In the genomic region with DNA sequence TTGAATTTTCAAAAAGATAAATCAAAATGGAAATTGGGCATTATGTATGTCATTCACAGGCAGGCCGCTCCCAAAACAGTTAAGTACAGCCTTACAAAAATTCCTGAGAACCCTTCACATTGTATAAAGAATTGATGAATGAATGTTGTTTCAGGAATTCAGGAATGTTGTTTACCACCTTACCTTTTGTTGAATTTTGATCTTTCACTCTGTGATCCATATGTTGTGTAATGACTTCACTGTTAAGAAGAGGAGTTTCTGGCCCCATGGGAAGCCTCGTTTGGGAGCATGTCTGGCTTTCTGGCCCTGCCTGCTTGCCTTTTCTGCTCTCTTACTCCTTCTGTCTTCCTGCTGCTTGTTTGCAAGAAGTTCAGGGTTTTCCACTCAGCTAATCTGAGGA, we compare ENCODE assay signal across 20 mouse cellular contexts.
A peak's percentile ranks its signal among the peaks of the same experiment; 100 is the strongest.
DNase-seq lines count a peak whose midpoint lies in the region; ATAC-seq and TF ChIP-seq lines count a peak whose summit lies in the region.
"Had no signal": no experiment of that assay in that cellular context is flagged by ENCODE, and none has a peak within 500 bp of the region (broad histone marks: within the 10 kb centered on the region; RNA-seq: fewer than 3 reads in every experiment).

No protein-coding gene starts in this region.

- H3K27ac ChIP-seq in heart, adult 2 months: no peak overlapping the region
- H3K27ac ChIP-seq in hindbrain, embryonic 10.5 days: peak overlapping the region; percentile 14; the same call in 1 of the 2 replicates
- H3K27ac ChIP-seq in hindbrain, embryonic 13.5 days: no peak overlapping the region
- 0 out of 2 replicates have a peak overlapping the region, but pooled peaks have one; percentile 13 for H3K27ac ChIP-seq in ES-Bruce4 (ENCODE audit: insufficient read depth, low read length)
- 0 out of 2 replicates have a peak overlapping the region, but pooled peaks have one; percentile 1 for H3K27ac ChIP-seq in embryonic facial prominence, embryonic 10.5 days (replicated peaks)
- H3K27ac ChIP-seq: embryonic facial prominence, embryonic 13.5 days; gastrocnemius, adult 2 months had no signal

- H3K9ac ChIP-seq in heart, adult 2 months (ENCODE audit: low read depth, low read length): no peak overlapping the region
- H3K9ac ChIP-seq in hindbrain, embryonic 13.5 days: no peak overlapping the region
- no peak overlapping the region for H3K9ac ChIP-seq in ES-Bruce4 (ENCODE audit: low read depth, poor library complexity, severe bottlenecking)
- H3K9ac ChIP-seq: embryonic facial prominence, embryonic 13.5 days had no signal

- peak; percentile 44 for DNase-seq in heart, adult 11 months
- DNase-seq in heart, adult 2 months: no peak
- DNase-seq in hindbrain, embryonic 10.5 days (ENCODE audit: low spot score): no peak
- DNase-seq in embryonic facial prominence, embryonic 10.5 days (ENCODE audit: low spot score): no peak
- no peak for DNase-seq in layer of hippocampus, postnatal 25 days (ENCODE audit: extremely low spot score in 1 of 2, low spot score in 1 of 2)
- DNase-seq: adrenal gland, adult 8-10 months; adrenal gland, postnatal 36 days; cerebellum, adult 2 months; cerebellum, postnatal 14 days; gastrocnemius, adult 2 months; gastrocnemius, postnatal 25 days; kidney, adult 2 months had no signal

- no peaks in the 10 kb centered on the region for H3K36me3 ChIP-seq in heart, adult 2 months (ENCODE audit: control insufficient read depth, insufficient read depth, low read length)
- no peaks in the 10 kb centered on the region for H3K36me3 ChIP-seq in hindbrain, embryonic 10.5 days
- no peaks in the 10 kb centered on the region for H3K36me3 ChIP-seq in hindbrain, embryonic 13.5 days
- no peaks in the 10 kb centered on the region for H3K36me3 ChIP-seq in ES-Bruce4 (ENCODE audit: control insufficient read depth, insufficient read depth, low read length, poor library complexity, severe bottlenecking)
- no peaks in the 10 kb centered on the region for H3K36me3 ChIP-seq in embryonic facial prominence, embryonic 10.5 days (replicated peaks)
- H3K36me3 ChIP-seq: embryonic facial prominence, embryonic 13.5 days had no signal

- no peak for TF ChIP-seq EP300 in heart, adult 2 months (IDR thresholded peaks at IDR 0.05; ENCODE audit: insufficient read depth, low read depth, low read length)
- TF ChIP-seq EP300 in ES-Bruce4 (IDR thresholded peaks at IDR 0.05; ENCODE audit: insufficient read depth, low read depth, low read length): no peak

- no peak for TF ChIP-seq CTCF in heart, adult 2 months (IDR thresholded peaks at IDR 0.05)
- no peak for TF ChIP-seq CTCF in ES-Bruce4 (IDR thresholded peaks at IDR 0.05; ENCODE audit: low read depth, low read length)

- intact Hi-C loops in heart, adult 2 months (cut with DNase I): loop anchor here (2.0 kb wide), 1 partner anchor 15 kb away; no protein-coding TSS in a partner anchor

- no peaks in the 10 kb centered on the region for H3K9me3 ChIP-seq in hindbrain, embryonic 10.5 days
- no peaks in the 10 kb centered on the region for H3K9me3 ChIP-seq in hindbrain, embryonic 13.5 days
- no peaks in the 10 kb centered on the region for H3K9me3 ChIP-seq in ES-Bruce4 (replicated peaks; ENCODE audit: control insufficient read depth, insufficient read depth, low read length, poor library complexity, severe bottlenecking)
- no peaks in the 10 kb centered on the region for H3K9me3 ChIP-seq in embryonic facial prominence, embryonic 10.5 days
- H3K9me3 ChIP-seq: embryonic facial prominence, embryonic 13.5 days had no signal

- no peak overlapping the region for H3K4me2 ChIP-seq in hindbrain, embryonic 13.5 days
- H3K4me2 ChIP-seq: embryonic facial prominence, embryonic 13.5 days; heart, embryonic 11.5 days had no signal

- WGBS in heart, adult 2 months: 85% methylated on average over 2 of the region's 2 CpGs
- 57% methylated on average over 2 of the region's 2 CpGs for WGBS in hindbrain, embryonic 10.5 days
- 49% methylated on average over 2 of the region's 2 CpGs for WGBS in hindbrain, embryonic 13.5 days
- 58% methylated on average over 2 of the region's 2 CpGs for WGBS in embryonic facial prominence, embryonic 10.5 days

- H3K27me3 ChIP-seq in heart, adult 2 months (ENCODE audit: control insufficient read depth, insufficient read depth, low read length): no peaks in the 10 kb centered on the region
- H3K27me3 ChIP-seq in hindbrain, embryonic 10.5 days (ENCODE audit: insufficient read depth, poor library complexity, severe bottlenecking): no peaks in the 10 kb centered on the region
- H3K27me3 ChIP-seq in hindbrain, embryonic 13.5 days: no peaks in the 10 kb centered on the region
- H3K27me3 ChIP-seq in ES-Bruce4 (ENCODE audit: control insufficient read depth, insufficient read depth, low read length, poor library complexity, severe bottlenecking): no peaks in the 10 kb centered on the region
- H3K27me3 ChIP-seq in embryonic facial prominence, embryonic 10.5 days (replicated peaks; ENCODE audit: low read depth, poor library complexity, severe bottlenecking): no peaks in the 10 kb centered on the region
- H3K27me3 ChIP-seq: embryonic facial prominence, embryonic 13.5 days; Patski had no signal

- H3K4me1 ChIP-seq in heart, adult 2 months (ENCODE audit: control insufficient read depth, insufficient read depth, low read length): peaks cover 3% of the 10 kb centered on the region
- H3K4me1 ChIP-seq in hindbrain, embryonic 10.5 days (replicated peaks): peaks cover 64% of the 10 kb centered on the region
- peaks cover 23% of the 10 kb centered on the region for H3K4me1 ChIP-seq in hindbrain, embryonic 13.5 days (replicated peaks)
- H3K4me1 ChIP-seq in ES-Bruce4 (ENCODE audit: control insufficient read depth, insufficient read depth, low read length): peaks cover 8% of the 10 kb centered on the region
- peaks cover 62% of the 10 kb centered on the region for H3K4me1 ChIP-seq in embryonic facial prominence, embryonic 10.5 days

- H3K4me3 ChIP-seq in heart, adult 2 months: no peak overlapping the region
- no peak overlapping the region for H3K4me3 ChIP-seq in hindbrain, embryonic 10.5 days
- no peak overlapping the region for H3K4me3 ChIP-seq in hindbrain, embryonic 13.5 days
- H3K4me3 ChIP-seq in ES-Bruce4 (ENCODE audit: low read depth, low read length): no peak overlapping the region
- no peak overlapping the region for H3K4me3 ChIP-seq in embryonic facial prominence, embryonic 10.5 days
- H3K4me3 ChIP-seq: embryonic facial prominence, embryonic 13.5 days; gastrocnemius, adult 2 months had no signal

- ATAC-seq in hindbrain, embryonic 13.5 days (ENCODE audit: low FRiP score): no peak
- no peak for ATAC-seq in inflammation-experienced regulatory T-cells, adult 6 months
- ATAC-seq: forebrain, embryonic 14.5 days; hindbrain, embryonic 16.5 days; Patski had no signal

- H3K79me2 ChIP-seq in heart, adult 2 months (replicated peaks; ENCODE audit: control insufficient read depth, insufficient read depth, low read length): no peaks in the 10 kb centered on the region

- TF ChIP-seq POLR2A in heart, adult 2 months (IDR thresholded peaks at IDR 0.05; ENCODE audit: insufficient read depth, low read depth, low read length): no peak
- no peak for TF ChIP-seq POLR2A in ES-Bruce4 (IDR thresholded peaks at IDR 0.05; ENCODE audit: insufficient read depth, low read length)

Comparison
In these comparisons a context has a peak if more than half of its experiments do, and no peak if none do; other contexts are left out.
1. H3K27ac ChIP-seq: peak in hindbrain, embryonic 10.5 days (single experiment), ES-Bruce4 (single experiment) and embryonic facial prominence, embryonic 10.5 days (single experiment); none in heart, adult 2 months (single experiment) and hindbrain, embryonic 13.5 days (single experiment).